Mouse (Mus musculus) left cerebral cortex, adult 11 months (tissue): ENCODE data around the gene Sun3.

Source experiments
- DNase-seq: peaks from one replicate; pipeline ENCODE4 v3.0.0; 2022; ENCODE audit warnings: low spot score

Gene Sun3

DNA sequence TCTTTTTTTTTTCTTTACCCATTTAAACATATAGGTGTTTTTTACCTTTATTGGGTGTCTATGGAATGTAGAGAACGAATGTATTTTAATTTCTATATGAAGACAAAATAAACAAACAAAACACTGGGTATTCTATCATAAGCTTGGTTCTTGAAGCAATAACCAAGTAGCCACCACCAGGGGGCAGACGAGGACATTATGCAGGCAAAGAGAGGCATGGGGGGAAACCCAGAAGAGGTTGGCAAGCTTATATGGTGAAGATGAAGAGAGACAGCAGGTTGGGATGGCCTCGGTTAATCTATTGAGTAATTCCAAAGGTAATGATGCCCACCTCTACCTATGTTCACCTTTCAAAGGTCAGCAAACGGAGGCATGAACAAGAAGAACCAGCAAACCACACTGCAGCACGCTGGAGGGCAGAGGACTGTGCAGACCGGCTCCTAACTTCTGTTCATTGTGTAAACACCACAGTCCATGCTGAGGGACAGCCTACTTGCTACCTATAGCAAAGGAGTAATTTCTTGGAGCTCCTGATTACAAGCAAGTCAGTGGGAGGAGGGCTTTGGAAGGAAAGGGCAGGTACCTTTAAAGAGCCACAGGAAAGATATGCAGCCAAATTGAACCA is 65.4 kb downstream of the Sun3 start:
- peak; percentile 32 for DNase-seq

DNA sequence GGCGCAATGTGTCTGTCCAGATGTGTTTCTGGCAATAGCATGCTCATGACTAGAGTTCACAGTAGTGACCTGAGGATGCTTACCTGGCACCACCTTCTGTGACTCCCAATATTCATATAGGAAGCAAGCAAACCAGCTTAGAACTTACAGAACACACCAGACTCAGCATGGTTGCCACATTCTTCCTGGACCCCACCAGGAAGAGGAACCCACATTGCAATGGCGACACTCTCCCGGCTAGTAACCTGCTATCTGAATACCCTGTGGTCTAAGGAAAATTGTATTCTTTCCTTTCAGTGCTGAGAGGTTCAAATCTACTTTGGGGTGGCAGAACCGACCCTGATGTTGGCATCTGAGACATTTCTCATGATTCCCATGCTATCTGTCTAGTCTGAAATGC is 70.6 kb downstream of the Sun3 start:
- no peak for DNase-seq

DNA sequence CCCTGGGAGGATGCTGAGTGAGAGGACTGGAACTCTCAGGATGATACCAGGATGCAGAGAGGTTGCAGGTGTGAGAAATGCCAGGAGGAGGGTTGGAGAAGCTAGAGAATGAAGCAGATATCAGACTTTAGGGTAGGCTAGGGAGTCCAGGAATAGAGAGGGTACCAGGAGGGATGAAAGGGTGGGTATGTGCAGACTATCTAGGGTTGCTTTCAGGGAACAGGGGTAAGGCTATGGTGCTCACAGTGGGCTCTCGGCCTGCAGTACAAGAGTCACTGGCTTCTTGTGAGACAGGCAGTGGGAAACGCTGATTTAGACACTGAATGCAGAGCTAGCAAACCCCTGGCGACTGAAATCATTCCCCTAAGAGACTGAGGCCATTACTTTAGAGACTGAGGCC is 75.6 kb downstream of the Sun3 start, which contains the start of gene Pkd1l1:
TSS of gene Pkd1l1 (minus strand) at position 101 of the 400 bp plus-strand sequence.
- DNase-seq, result no peak

DNA sequence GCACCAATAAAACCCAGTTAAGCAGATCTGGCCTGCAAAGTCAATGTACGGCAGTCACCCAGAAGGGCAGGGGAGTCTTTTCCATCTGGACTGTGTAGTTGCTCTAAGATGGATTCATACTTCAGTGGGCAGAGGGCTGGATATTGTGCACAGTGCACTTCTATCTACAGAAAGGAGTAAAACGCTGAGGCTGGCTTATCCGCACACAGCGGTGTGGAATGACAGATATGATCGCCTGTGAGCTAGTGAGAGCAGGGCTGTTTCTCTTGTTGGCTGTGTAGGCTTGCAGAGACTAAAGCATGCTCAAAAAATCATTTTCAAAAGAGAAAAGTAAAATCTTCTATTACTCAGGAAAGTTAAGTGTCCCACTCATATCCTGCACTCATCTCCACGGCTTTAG is 76.7 kb downstream of the Sun3 start:
- no peak for DNase-seq

DNA sequence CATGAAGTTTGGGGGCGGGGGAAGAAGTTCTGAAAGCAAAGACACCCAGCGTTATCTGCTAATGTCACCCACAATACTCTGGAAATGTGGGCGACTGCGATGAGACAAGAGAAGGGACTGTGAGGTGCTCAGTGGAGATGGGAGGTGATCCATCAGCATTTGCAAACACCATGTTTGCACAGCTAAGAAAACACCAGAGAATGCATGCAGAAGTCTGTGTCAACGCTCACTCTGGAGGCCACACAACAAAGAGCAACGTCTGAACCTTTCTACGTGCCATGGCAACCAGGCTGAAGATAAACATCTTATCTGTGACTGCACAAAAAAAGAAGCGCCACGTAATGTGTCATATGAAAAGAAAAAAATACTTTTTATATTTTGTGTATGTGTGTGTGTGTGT is 78.3 kb downstream of the Sun3 start:
- DNase-seq, result no peak

DNA sequence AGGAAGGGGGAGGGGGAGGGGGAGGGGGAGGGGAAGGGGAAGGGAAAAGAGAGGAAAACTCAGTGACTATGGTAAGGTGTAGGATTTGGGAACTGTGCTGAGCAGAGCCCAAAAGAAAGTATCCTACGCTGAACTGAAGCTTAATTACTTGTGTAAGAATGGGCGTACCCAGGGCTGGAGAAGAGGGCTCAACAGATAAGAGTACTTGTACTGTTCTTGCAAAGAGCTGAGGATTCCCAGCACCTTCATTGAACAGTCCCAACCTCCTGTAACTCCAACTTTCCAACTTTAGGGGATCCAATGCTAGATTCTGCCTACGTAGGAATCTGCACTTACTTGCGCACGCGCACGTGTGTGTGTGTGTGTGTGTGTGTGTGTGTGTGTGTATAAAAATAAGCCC is 80.7 kb downstream of the Sun3 start:
- DNase-seq, result no peak
